Mouse (Mus musculus) midbrain, embryonic 14.5 days (tissue): ENCODE measurements around the gene Lin37. TPM values are rescaled to one million over a fixed set of nuclear protein-coding genes. Genes with fewer than 3 reads are reported as not detected.

Source experiments
- ATAC-seq: fragments of 200-750 bp; cut with Nextera tagmentation; 2 replicates; pipeline ENCODE4 v1.8.0; 2017; ENCODE audit warnings: moderate number of reproducible peaks, moderate library complexity; ENCODE audit not compliant: low FRiP score, low TSS enrichment
- DNase-seq: peaks from one replicate; pipeline ENCODE4 v3.0.0-alpha.2; 2015
- H3K27ac ChIP-seq: fragments of 300-500 bp; sonication (generic); replicated peaks from 2 replicates; pipeline ENCODE4 v1.5.1; 2014; ENCODE audit warnings: mild to moderate bottlenecking, low read depth, low read length, moderate library complexity
- H3K27me3 ChIP-seq: fragments of 300-500 bp; sonication (generic); 2 replicates; pipeline ENCODE4 v1.6.1; 2014; ENCODE audit warnings: low read length, control low read depth, mixed read lengths; ENCODE audit not compliant: control insufficient read depth, insufficient read depth
- H3K36me3 ChIP-seq: fragments of 300-500 bp; sonication (generic); 2 replicates; pipeline ENCODE4 v1.6.1; 2014; ENCODE audit warnings: low read length, control low read depth; ENCODE audit not compliant: control insufficient read depth, insufficient read depth
- H3K4me1 ChIP-seq: fragments of 300-500 bp; sonication (generic); 2 replicates; pipeline ENCODE4 v1.6.1; 2014; ENCODE audit warnings: mild to moderate bottlenecking, antibody characterized with exemption, low read length, control low read depth; ENCODE audit not compliant: control insufficient read depth, insufficient read depth
- H3K4me2 ChIP-seq: fragments of 300-500 bp; sonication (generic); 2 replicates; pipeline ENCODE4 v1.6.1; 2014; ENCODE audit warnings: mild to moderate bottlenecking, low read length, moderate library complexity
- H3K4me3 ChIP-seq: fragments of 300-500 bp; sonication (generic); replicated peaks from 2 replicates; pipeline ENCODE4 v1.5.1; 2014; ENCODE audit warnings: low read depth, low read length
- H3K9ac ChIP-seq: fragments of 300-500 bp; sonication (generic); replicated peaks from 2 replicates; pipeline ENCODE4 v1.6.1; 2014; ENCODE audit warnings: mild to moderate bottlenecking, low read length, moderate library complexity
- H3K9me3 ChIP-seq: fragments of 300-500 bp; sonication (generic); 2 replicates; pipeline ENCODE4 v1.6.1; 2016; ENCODE audit warnings: low read length, control low read depth, mixed read lengths; ENCODE audit not compliant: control insufficient read depth
- WGBS: fragments of 180-500 bp; shearing (Covaris S2); extraction: QIAGEN DNeasy Blood & Tissue Kit; methylation state at CpG from one replicate; pipeline ENCODE4 v1.1.7; 2014; 5-methylcytosine and 5-hydroxymethylcytosine counted together
- polyA plus RNA-seq: library from polyadenylated mRNA; unstranded; fragments of >200 nt; fragmentation: Nextera tagmentation; extraction: Ambion mirVana; gene quantifications from 2 replicates; pipeline ENCODE4 v1.2.1, GENCODE M21; 2014

Gene Lin37
- polyA plus RNA-seq, 1 experiment from 2014 or later, result 49.9 TPM

- peaks cover 97% of the 10 kb centered on the region for H3K36me3 ChIP-seq
- H3K27me3 ChIP-seq, result no peaks in the 10 kb centered on the region
- 91% methylated on average over 5 of the region's 5 CpGs for WGBS
- DNase-seq (no peak), ATAC-seq (no peak)
- no peak overlapping the region for H3K27ac ChIP-seq
- H3K9me3 ChIP-seq, result no peaks in the 10 kb centered on the region
- no peak overlapping the region for H3K9ac ChIP-seq
- no peaks in the 10 kb centered on the region for H3K4me1 ChIP-seq
- no peak overlapping the region for H3K4me3 ChIP-seq
- no peak overlapping the region for H3K4me2 ChIP-seq
These were observed 12.8 kb upstream of the Lin37 start for GRCm38 (mm10) chr7:30572389-30572788.

- ATAC-seq, result no peak
- Histone ChIP-seq H3K27ac (no peak overlapping the region), H3K36me3 (peaks cover 72% of the 10 kb centered on the region), H3K9me3 (no peaks in the 10 kb centered on the region), H3K9ac (no peak overlapping the region), H3K4me3 (no peak overlapping the region), H3K4me1 (peaks cover 6% of the 10 kb centered on the region; the same call in 1 of the 2 replicates), H3K27me3 (no peaks in the 10 kb centered on the region), H3K4me2 (no peak overlapping the region)
- WGBS, result 92% methylated on average over 11 of the region's 11 CpGs
- no peak for DNase-seq
These were observed 7.9 kb upstream of the Lin37 start for GRCm38 (mm10) chr7:30567555-30567954.

- WGBS, result 88% methylated on average over 9 of the region's 9 CpGs
- Histone ChIP-seq H3K4me2 (no peak overlapping the region), H3K4me1 (peaks cover 6% of the 10 kb centered on the region; the same call in 1 of the 2 replicates), H3K27ac (no peak overlapping the region), H3K4me3 (no peak overlapping the region), H3K9ac (no peak overlapping the region), H3K36me3 (peaks cover 57% of the 10 kb centered on the region), H3K27me3 (no peaks in the 10 kb centered on the region), H3K9me3 (no peaks in the 10 kb centered on the region)
- ATAC-seq, result no peak
- no peak for DNase-seq
These were observed 6.4 kb upstream of the Lin37 start for GRCm38 (mm10) chr7:30566033-30566432.

DNA sequence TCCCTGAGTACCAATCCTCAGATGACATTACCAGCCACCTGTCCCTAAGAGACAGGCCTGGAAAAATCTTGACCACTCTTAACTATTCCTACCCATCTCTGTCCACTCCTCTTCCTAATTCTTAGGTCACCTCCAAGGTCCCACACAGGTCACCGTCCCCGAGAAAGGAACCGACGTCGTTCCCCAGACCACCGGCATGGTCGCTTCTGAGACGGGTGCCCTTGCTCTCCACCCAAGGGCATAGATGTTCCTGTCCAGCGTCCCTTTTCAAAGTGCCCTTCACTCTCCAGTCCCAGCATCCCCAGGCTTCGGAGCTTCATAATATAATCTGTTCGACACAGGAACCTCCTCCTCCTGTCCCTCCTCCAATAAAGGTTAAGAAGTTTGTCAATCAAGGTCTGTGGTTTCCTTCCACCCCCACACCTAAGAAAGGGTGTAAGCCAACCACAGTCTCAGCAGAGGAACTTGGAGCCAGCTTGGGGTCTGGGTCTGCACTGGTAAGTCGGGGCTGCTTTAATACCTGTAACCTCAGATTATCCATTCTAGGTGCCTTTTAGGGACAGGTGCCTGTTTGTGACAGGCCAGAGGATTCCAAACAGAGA, 5.4 kb upstream of the Lin37 start, which contains the start of gene Igflr1:
Gene Igflr1, plus strand, starts transcription at position 458 of the 602 bp plus-strand sequence.
- ATAC-seq (no peak), DNase-seq (no peak)
- Histone ChIP-seq H3K9ac (no peak within 1 kb of the TSS), H3K36me3 (peaks cover 47% of the 10 kb centered on the region), H3K4me1 (peaks cover 9% of the 10 kb centered on the region; the same call in 1 of the 2 replicates), H3K27ac (no peak within 1 kb of the TSS), H3K9me3 (no peaks in the 10 kb centered on the region), H3K4me2 (no peak within 1 kb of the TSS), H3K27me3 (no peaks in the 10 kb centered on the region), H3K4me3 (0 out of 2 replicates have a peak within 1 kb of the TSS, but pooled peaks have one; percentile 80)
- WGBS, result 96% methylated on average over 12 of the region's 12 CpGs

DNA sequence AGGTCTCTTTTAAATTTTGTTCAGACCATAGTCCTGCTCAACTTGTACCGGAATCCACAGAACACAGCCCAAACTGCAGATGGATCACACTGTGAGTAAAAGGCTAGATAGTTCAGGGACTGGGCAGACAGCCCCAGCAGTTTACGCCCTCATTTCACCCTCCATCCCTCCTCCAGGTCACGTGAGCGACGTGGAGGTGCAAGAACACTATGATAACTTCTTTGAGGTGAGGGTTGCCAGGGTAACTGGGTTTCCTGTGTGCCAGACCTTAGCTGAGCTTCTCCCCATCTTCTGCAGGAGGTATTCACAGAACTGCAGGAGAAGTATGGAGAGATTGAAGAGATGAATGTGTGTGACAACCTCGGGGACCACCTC, 4.3 kb upstream of the Lin37 start:
- ATAC-seq (no peak), DNase-seq (peak; percentile 8)
- Histone ChIP-seq H3K36me3 (peaks cover 36% of the 10 kb centered on the region), H3K4me1 (peaks cover 14% of the 10 kb centered on the region), H3K27me3 (no peaks in the 10 kb centered on the region), H3K9ac (peak overlapping the region; percentile 68; the same call in 1 of the 2 replicates), H3K27ac (0 out of 2 replicates have a peak overlapping the region, but pooled peaks have one; percentile 92), H3K9me3 (no peaks in the 10 kb centered on the region), H3K4me3 (peak overlapping the region; percentile 80), H3K4me2 (peak overlapping the region; percentile 83)
- 23% methylated on average over 6 of the region's 6 CpGs for WGBS

DNA sequence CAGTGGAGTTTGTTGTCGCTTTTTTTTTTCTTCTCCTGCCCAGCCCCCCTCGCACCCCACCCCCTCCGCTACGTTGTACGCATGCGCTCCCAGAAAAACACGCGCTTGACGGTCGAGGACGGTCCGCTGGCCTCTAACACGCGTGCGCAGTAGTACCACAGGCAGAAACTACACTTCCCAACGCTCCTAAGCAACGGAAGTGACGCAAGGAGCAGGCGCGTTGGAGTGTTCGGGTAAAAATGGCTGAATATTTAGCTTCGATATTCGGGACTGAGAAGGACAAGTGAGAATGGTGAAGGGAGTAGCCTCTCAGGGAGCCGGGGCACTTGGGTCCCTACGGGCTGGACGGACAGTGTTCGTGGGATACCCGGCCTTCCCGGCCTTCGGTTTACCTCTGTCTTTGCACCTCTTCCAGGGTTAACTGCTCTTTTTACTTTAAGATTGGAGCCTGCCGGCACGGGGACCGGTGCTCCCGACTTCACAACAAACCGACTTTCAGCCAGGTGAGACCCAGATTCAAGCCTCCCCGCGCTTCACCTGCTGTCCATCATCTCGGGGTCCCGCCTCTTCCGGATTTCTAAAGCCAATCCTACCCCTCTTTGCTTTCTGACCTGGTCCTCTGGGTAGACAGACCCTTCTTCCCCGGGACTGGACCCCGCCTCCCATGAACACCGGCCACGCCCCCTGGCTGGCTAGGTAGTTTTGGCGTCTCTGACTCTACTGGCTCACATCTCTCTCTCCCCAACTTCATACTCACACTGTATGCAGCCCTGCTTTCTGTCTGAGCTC, 3.7 kb upstream of the Lin37 start, which contains the start of the genes U2af1l4, Gm49396 and Psenen:
Gene U2af1l4, plus strand, starts transcription at position 185 of the 789 bp plus-strand sequence.
Gene Gm49396, plus strand, starts transcription at position 228 of the 789 bp plus-strand sequence.
Gene Psenen, minus strand, starts transcription at position 511 of the 789 bp plus-strand sequence.
- peak; percentile 100 for DNase-seq
- peak within 1 kb of the TSS; percentile 92 for H3K27ac ChIP-seq
- no peaks in the 10 kb centered on the region for H3K9me3 ChIP-seq
- under 1% methylated on average over 45 of the region's 45 CpGs for WGBS
- peak within 1 kb of the TSS; percentile 80 for H3K4me3 ChIP-seq
- H3K4me1 ChIP-seq, result peaks cover 19% of the 10 kb centered on the region
- H3K36me3 ChIP-seq, result peaks cover 30% of the 10 kb centered on the region
- peak within 1 kb of the TSS; percentile 68 for H3K9ac ChIP-seq
- no peaks in the 10 kb centered on the region for H3K27me3 ChIP-seq
- H3K4me2 ChIP-seq, result peak within 1 kb of the TSS; percentile 83
- peak; percentile 89 for ATAC-seq

DNA sequence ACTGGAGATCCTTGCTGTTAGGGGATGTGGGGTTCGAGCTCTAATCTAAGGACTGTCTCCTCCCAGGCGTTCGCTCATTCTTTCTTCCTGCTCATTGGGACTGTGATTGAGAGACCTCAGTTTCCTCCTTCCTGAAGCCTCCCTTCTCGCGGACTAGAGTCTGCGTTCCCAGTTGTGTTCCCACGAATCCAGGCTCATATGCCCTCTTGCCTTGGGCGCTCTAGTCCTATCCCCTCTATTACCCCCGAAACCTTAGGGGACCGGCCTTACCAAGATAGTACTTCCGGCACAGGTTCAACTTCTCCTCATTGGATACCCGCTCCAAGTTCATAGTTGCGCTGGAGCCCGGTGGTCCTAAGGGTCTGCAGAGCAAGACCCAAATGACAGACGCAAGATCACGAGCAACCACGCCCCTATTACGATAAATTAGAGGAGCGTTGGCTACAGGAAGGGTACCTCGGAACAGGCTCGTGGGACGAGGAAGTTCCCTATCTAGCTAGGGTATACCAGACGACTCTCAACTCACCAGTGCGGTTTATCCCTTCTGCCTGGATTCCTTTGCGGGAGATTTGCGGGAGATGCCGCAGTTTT, 3.0 kb upstream of the Lin37 start:
- peak; percentile 4 for DNase-seq

GRCm38 (mm10) chr7:30560296-30560695, 658 bp upstream of the Lin37 start:
- Histone ChIP-seq H3K36me3 (peaks cover 22% of the 10 kb centered on the region), H3K27ac (peak overlapping the region; percentile 32; the same call in 1 of the 2 replicates), H3K27me3 (no peaks in the 10 kb centered on the region), H3K9ac (no peak overlapping the region), H3K4me1 (peaks cover 20% of the 10 kb centered on the region), H3K4me3 (peak overlapping the region; percentile 50; the same call in 1 of the 2 replicates), H3K4me2 (peak overlapping the region; percentile 71), H3K9me3 (no peaks in the 10 kb centered on the region)
- DNase-seq (peak; percentile 9), ATAC-seq (no peak)
- 65% methylated on average over 2 of the region's 2 CpGs for WGBS

More for the DNA sequence above, 3.0 kb upstream of the Lin37 start:
- ATAC-seq, result no peak
- Histone ChIP-seq H3K9ac (peak overlapping the region; percentile 55), H3K4me3 (peak overlapping the region; percentile 80), H3K4me1 (peaks cover 20% of the 10 kb centered on the region), H3K36me3 (peaks cover 25% of the 10 kb centered on the region), H3K9me3 (no peaks in the 10 kb centered on the region), H3K27me3 (no peaks in the 10 kb centered on the region), H3K4me2 (peak overlapping the region; percentile 83), H3K27ac (peak overlapping the region; percentile 63)
- WGBS, result 2% methylated on average over 27 of the region's 27 CpGs
